Mouse (Mus musculus): Measurements from ENCODE around the gene Pigu.

Gene Pigu

GRCm38 (mm10) chr2:155283793-155284192 is 73.4 kb downstream of the Pigu start:
- 62% methylated on average over 4 of the region's 4 CpGs for WGBS

- 82% methylated on average over 2 of the region's 2 CpGs for WGBS
Measured at GRCm38 (mm10) chr2:155280116-155280515, 77.1 kb downstream of the Pigu start.

- 86% methylated on average over 4 of the region's 4 CpGs for WGBS
Measured at GRCm38 (mm10) chr2:155279163-155279562, 78.1 kb downstream of the Pigu start.

- 59% methylated on average over 7 of the region's 7 CpGs for WGBS
Measured at GRCm38 (mm10) chr2:155278361-155278760, 78.9 kb downstream of the Pigu start.

GRCm38 (mm10) chr2:155277721-155278120 is 79.5 kb downstream of the Pigu start:
- WGBS, result 64% methylated on average over 2 of the region's 2 CpGs

- 1% methylated on average over 49 of the region's 49 CpGs for WGBS
Measured at GRCm38 (mm10) chr2:155276621-155277175, 80.5 kb downstream of the Pigu start.

- WGBS, result under 1% methylated on average over 47 of the region's 47 CpGs
Measured at GRCm38 (mm10) chr2:155276195-155276594, 81.0 kb downstream of the Pigu start, which contains the start of gene Map1lc3a. TSS of gene Map1lc3a (plus strand) at chr2:155276297.

- WGBS, result 93% methylated on average over 8 of the region's 8 CpGs
Measured at GRCm38 (mm10) chr2:155273603-155274002, 83.6 kb downstream of the Pigu start.

GRCm38 (mm10) chr2:155272396-155273170 is 84.6 kb downstream of the Pigu start:
- 82% methylated on average over 10 of the region's 10 CpGs for WGBS

GRCm38 (mm10) chr2:155271957-155272356 is 85.3 kb downstream of the Pigu start:
- 81% methylated on average over 6 of the region's 6 CpGs for WGBS

- 88% methylated on average over 5 of the region's 5 CpGs for WGBS
Measured at GRCm38 (mm10) chr2:155266896-155267295, 90.3 kb downstream of the Pigu start.

GRCm38 (mm10) chr2:155265526-155265925 is 91.7 kb downstream of the Pigu start:
- 92% methylated on average over 6 of the region's 6 CpGs for WGBS

- 89% methylated on average over 5 of the region's 5 CpGs for WGBS
Measured at GRCm38 (mm10) chr2:155249588-155249987, 107.6 kb downstream of the Pigu start.

- WGBS, result 90% methylated on average over 2 of the region's 2 CpGs
Measured at GRCm38 (mm10) chr2:155248718-155249117, 108.5 kb downstream of the Pigu start.

GRCm38 (mm10) chr2:155248206-155248605 is 109.0 kb downstream of the Pigu start:
- 58% methylated on average over 1 of the region's 1 CpGs for WGBS

- WGBS, result 94% methylated on average over 4 of the region's 4 CpGs
Measured at GRCm38 (mm10) chr2:155246231-155246630, 111.0 kb downstream of the Pigu start.

- 60% methylated on average over 7 of the region's 7 CpGs for WGBS
Measured at GRCm38 (mm10) chr2:155242296-155242855, 114.9 kb downstream of the Pigu start.

GRCm38 (mm10) chr2:155240915-155241314 is 116.3 kb downstream of the Pigu start:
- WGBS, result 59% methylated on average over 4 of the region's 4 CpGs

- WGBS, result 2% methylated on average over 4 of the region's 4 CpGs
Measured at GRCm38 (mm10) chr2:155237276-155237675, 120.0 kb downstream of the Pigu start.

GRCm38 (mm10) chr2:155236362-155236992 is 120.8 kb downstream of the Pigu start, which contains the start of gene Dynlrb1:
TSS of gene Dynlrb1 (plus strand) at chr2:155236533.
- under 1% methylated on average over 50 of the region's 50 CpGs for WGBS

GRCm38 (mm10) chr2:155235746-155236361 is 121.4 kb downstream of the Pigu start:
- WGBS, result 2% methylated on average over 13 of the region's 13 CpGs
